In genomic region chr2:174284807-174285457, GRCm38 (mm10) we compare ENCODE assay signal across 8 mouse cellular contexts. TPM values are rescaled to one million over a fixed set of nuclear protein-coding genes. Genes with fewer than 3 reads are reported as not detected.
DNase-seq lines count a peak whose midpoint lies in the region; ATAC-seq lines count a peak whose summit lies in the region.

No protein-coding gene starts in this region.

- H3K27me3 ChIP-seq in heart, embryonic 12.5 days (replicated peaks), result peaks cover 44% of the 10 kb centered on the region
- H3K27me3 ChIP-seq in hindbrain, embryonic 15.5 days, result peaks cover 35% of the 10 kb centered on the region
- H3K27me3 ChIP-seq in midbrain, embryonic 15.5 days (replicated peaks), result peaks cover 47% of the 10 kb centered on the region

- DNase-seq in heart, postnatal 14 days, result no peak
- peak; percentile 59 for DNase-seq in embryo, embryonic 10.5 days (ENCODE audit: low spot score)
- no peak for DNase-seq in cerebellum, adult 9-11 months
- DNase-seq in cerebellum, adult 9-10 months, result no peak

- peaks cover 59% of the 10 kb centered on the region for H3K36me3 ChIP-seq in heart, embryonic 12.5 days
- peaks cover 33% of the 10 kb centered on the region for H3K36me3 ChIP-seq in hindbrain, embryonic 15.5 days
- H3K36me3 ChIP-seq in midbrain, embryonic 15.5 days (replicated peaks), result peaks cover 29% of the 10 kb centered on the region

- H3K27ac ChIP-seq in heart, embryonic 12.5 days (ENCODE audit: poor library complexity, severe bottlenecking), result no peak overlapping the region
- no peak overlapping the region for H3K27ac ChIP-seq in hindbrain, embryonic 15.5 days (replicated peaks)
- no peak overlapping the region for H3K27ac ChIP-seq in midbrain, embryonic 15.5 days

- H3K4me2 ChIP-seq in heart, embryonic 12.5 days, result peak overlapping the region; percentile 59
- peak overlapping the region; percentile 54 for H3K4me2 ChIP-seq in hindbrain, embryonic 15.5 days
- peak overlapping the region; percentile 51 for H3K4me2 ChIP-seq in midbrain, embryonic 15.5 days

- peaks cover 17% of the 10 kb centered on the region for H3K9me3 ChIP-seq in heart, embryonic 12.5 days (replicated peaks)
- H3K9me3 ChIP-seq in hindbrain, embryonic 15.5 days, result peaks cover 11% of the 10 kb centered on the region
- peaks cover 10% of the 10 kb centered on the region; the same call in 1 of the 2 replicates for H3K9me3 ChIP-seq in midbrain, embryonic 15.5 days

- 46% methylated on average over 58 of the region's 58 CpGs for WGBS in heart, embryonic 12.5 days
- 53% methylated on average over 58 of the region's 58 CpGs for WGBS in hindbrain, embryonic 15.5 days
- WGBS in midbrain, embryonic 15.5 days, result 51% methylated on average over 58 of the region's 58 CpGs

- no peak overlapping the region for H3K9ac ChIP-seq in heart, embryonic 12.5 days
- H3K9ac ChIP-seq in hindbrain, embryonic 15.5 days, result no peak overlapping the region
- no peak overlapping the region for H3K9ac ChIP-seq in midbrain, embryonic 15.5 days

- intact Hi-C loops in heart, postnatal 14 days (cut with DNase I), result loop anchor here (5.0 to 10.0 kb wide), 3 partner anchors 698 to 1100 kb away; no protein-coding TSS in a partner anchor

- H3K4me3 ChIP-seq in heart, embryonic 12.5 days, result peak overlapping the region; percentile 30
- H3K4me3 ChIP-seq in hindbrain, embryonic 15.5 days, result peak overlapping the region; percentile 28
- H3K4me3 ChIP-seq in midbrain, embryonic 15.5 days, result peak overlapping the region; percentile 28

- no peak for ATAC-seq in heart, embryonic 12.5 days (ENCODE audit: insufficient number of reproducible peaks, low FRiP score)
- no peak for ATAC-seq in hindbrain, embryonic 15.5 days (ENCODE audit: low FRiP score, low read depth)
- ATAC-seq in midbrain, embryonic 15.5 days (replicated peaks), result peak; percentile 34; the same call in 1 of the 2 replicates
- no peak for ATAC-seq in erythroid progenitor cell, adult 5-6 weeks (replicated peaks; ENCODE audit: low FRiP score, poor library complexity, severe bottlenecking)

- peaks cover 6% of the 10 kb centered on the region; the same call in 1 of the 2 replicates for H3K4me1 ChIP-seq in heart, embryonic 12.5 days (replicated peaks)
- H3K4me1 ChIP-seq in hindbrain, embryonic 15.5 days (replicated peaks), result peaks cover 21% of the 10 kb centered on the region
- peaks cover 19% of the 10 kb centered on the region for H3K4me1 ChIP-seq in midbrain, embryonic 15.5 days

RNA-seq across cellular contexts. Expression of gene Gnas, which starts 0.8 kb away (rescaled TPM):
- polyA plus RNA-seq in heart, embryonic 12.5 days (2016; fragmentation: Nextera tagmentation; extraction: Ambion mirVana), result 1,446 and 1,448 TPM in 2 replicates
- total RNA-seq in heart, postnatal 14 days (2021), result 1,000 to 10,000 TPM; 1,353 to 1,383 TPM
- 1,606 and 1,659 TPM in 2 replicates for polyA plus RNA-seq in hindbrain, embryonic 15.5 days (2015; fragmentation: Nextera tagmentation; extraction: Ambion mirVana)
- 1,362 and 1,368 TPM in 2 replicates for polyA plus RNA-seq in midbrain, embryonic 15.5 days (2015; fragmentation: Nextera tagmentation; extraction: Ambion mirVana)
- 338 and 377 TPM in 2 replicates for total RNA-seq in erythroid progenitor cell, adult 5-6 weeks (2015; ENCODE audit: low replicate concordance)
- 196 and 201 TPM in 2 replicates for total RNA-seq in erythroid progenitor cell, adult 5-6 weeks (2017; ENCODE audit: low replicate concordance)
